Mouse (Mus musculus) midbrain, postnatal 0 days (tissue): ENCODE data around the gene Il21r. TPM values are rescaled to one million over a fixed set of nuclear protein-coding genes. Genes with fewer than 3 reads are reported as not detected.

Source experiments
- ATAC-seq: fragments of 200-750 bp; cut with Nextera tagmentation; 2 replicates; pipeline ENCODE4 v1.8.0; 2017; ENCODE audit warnings: moderate number of reproducible peaks, mild to moderate bottlenecking, moderate TSS enrichment, moderate library complexity; ENCODE audit not compliant: low FRiP score
- DNase-seq: peaks from one replicate; pipeline ENCODE4 v3.0.0-alpha.2; 2015; ENCODE audit warnings: low spot score
- H3K27ac ChIP-seq: fragments of 300-500 bp; sonication (generic); 2 replicates; pipeline ENCODE4 v1.5.1; 2014; ENCODE audit warnings: low read depth, mild to moderate bottlenecking, low read length, mixed read lengths
- H3K27me3 ChIP-seq: fragments of 300-500 bp; sonication (generic); 2 replicates; pipeline ENCODE4 v1.6.1; 2014; ENCODE audit warnings: low read length, control low read depth, mixed read lengths; ENCODE audit not compliant: insufficient read depth
- H3K36me3 ChIP-seq: fragments of 300-500 bp; sonication (generic); 2 replicates; pipeline ENCODE4 v1.6.1; 2014; ENCODE audit warnings: low read length, control low read depth, mixed read lengths; ENCODE audit not compliant: insufficient read depth
- H3K4me1 ChIP-seq: fragments of 300-500 bp; sonication (generic); 2 replicates; pipeline ENCODE4 v1.6.1; 2014; ENCODE audit warnings: mild to moderate bottlenecking, control low read depth, antibody characterized with exemption, low read length, mixed read lengths; ENCODE audit not compliant: insufficient read depth
- H3K4me2 ChIP-seq: fragments of 300-500 bp; sonication (generic); 2 replicates; pipeline ENCODE4 v1.6.1; 2014; ENCODE audit warnings: low read depth, mild to moderate bottlenecking, low read length, mixed read lengths; ENCODE audit not compliant: poor library complexity, severe bottlenecking
- H3K4me3 ChIP-seq: fragments of 300-500 bp; sonication (generic); 2 replicates; pipeline ENCODE4 v1.5.1; 2014; ENCODE audit warnings: low read depth, mild to moderate bottlenecking, low read length, moderate library complexity
- H3K9ac ChIP-seq: fragments of 300-500 bp; sonication (generic); replicated peaks from 2 replicates; pipeline ENCODE4 v1.6.1; 2014; ENCODE audit warnings: mild to moderate bottlenecking, low read length, moderate library complexity, mixed read lengths; ENCODE audit not compliant: poor library complexity, severe bottlenecking
- H3K9me3 ChIP-seq: fragments of 300-500 bp; sonication (generic); 2 replicates; pipeline ENCODE4 v1.6.1; 2016; ENCODE audit warnings: low read length, control low read depth
- CTCF ChIP-seq: IDR thresholded peaks from 2 replicates; pipeline ENCODE4 v1.5.1; 2016; ENCODE audit warnings: antibody characterized with exemption, mild to moderate bottlenecking
- WGBS: fragments of 180-500 bp; shearing (Covaris S2); extraction: QIAGEN DNeasy Blood & Tissue Kit; methylation state at CpG from one replicate; pipeline ENCODE4 v1.1.7; 2014; 5-methylcytosine and 5-hydroxymethylcytosine counted together
- polyA plus RNA-seq: library from polyadenylated mRNA; unstranded; fragments of >200 nt; fragmentation: Nextera tagmentation; extraction: Ambion mirVana; gene quantifications from 2 replicates; pipeline ENCODE4 v1.2.1, GENCODE M21; 2015
- total RNA-seq: library from RNA; depleted of rRNA; stranded (reverse); fragments of >200 nt; gene quantifications from 2 replicates; pipeline ENCODE4 v1.2.3, GENCODE M21; 2014

The Il21r gene
- total and polyA plus RNA-seq, 2 experiments from 2014 or later: 0.21 to 0.44 TPM

- Histone ChIP-seq H3K27ac (no peak overlapping the region), H3K4me2 (no peak overlapping the region), H3K9ac (no peak overlapping the region), H3K4me1 (no peaks in the 10 kb centered on the region), H3K36me3 (no peaks in the 10 kb centered on the region), H3K4me3 (no peak overlapping the region), H3K27me3 (no peaks in the 10 kb centered on the region), H3K9me3 (no peaks in the 10 kb centered on the region)
- 68% methylated on average over 3 of the region's 3 CpGs for WGBS
- ATAC-seq (no peak), DNase-seq (no peak)
- no peak for TF ChIP-seq CTCF
Measured at GRCm38 (mm10) chr7:125596406-125596805, 6.8 kb upstream of the Il21r start.

DNA sequence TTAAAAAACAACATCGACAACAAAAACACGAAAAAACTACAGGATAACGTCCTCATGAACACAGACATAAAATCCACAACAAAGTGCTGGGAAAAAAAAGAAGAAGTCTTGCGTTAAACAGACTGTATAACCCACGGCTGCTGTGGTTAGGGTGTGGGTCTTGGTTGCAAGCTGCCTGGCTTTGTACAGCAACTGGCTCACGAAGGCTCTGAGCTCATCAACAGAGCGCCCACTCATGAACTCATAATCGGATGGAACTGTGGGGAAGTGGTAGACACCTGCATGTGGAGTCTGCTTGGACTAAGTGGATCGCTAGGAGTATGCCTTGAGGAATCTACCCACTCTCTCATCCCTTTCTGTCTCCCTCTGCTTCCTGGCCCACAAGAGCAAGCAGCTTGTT, 6.1 kb upstream of the Il21r start:
- Histone ChIP-seq H3K36me3 (no peaks in the 10 kb centered on the region), H3K4me2 (no peak overlapping the region), H3K4me3 (no peak overlapping the region), H3K27ac (no peak overlapping the region), H3K4me1 (no peaks in the 10 kb centered on the region), H3K9ac (no peak overlapping the region), H3K9me3 (no peaks in the 10 kb centered on the region), H3K27me3 (no peaks in the 10 kb centered on the region)
- 93% methylated on average over 9 of the region's 9 CpGs for WGBS
- no peak for ATAC-seq
- no peak for TF ChIP-seq CTCF
- DNase-seq: no peak

GRCm38 (mm10) chr7:125597516-125598347, 5.5 kb upstream of the Il21r start:
- DNase-seq (no peak), ATAC-seq (no peak)
- no peak overlapping the region for H3K27ac ChIP-seq
- no peak overlapping the region for H3K9ac ChIP-seq
- no peak overlapping the region for H3K4me3 ChIP-seq
- TF ChIP-seq CTCF: no peak
- H3K4me2 ChIP-seq: no peak overlapping the region
- H3K27me3 ChIP-seq: no peaks in the 10 kb centered on the region
- no peaks in the 10 kb centered on the region for H3K36me3 ChIP-seq
- H3K9me3 ChIP-seq: no peaks in the 10 kb centered on the region
- 75% methylated on average over 11 of the region's 11 CpGs for WGBS
- no peaks in the 10 kb centered on the region for H3K4me1 ChIP-seq

DNA sequence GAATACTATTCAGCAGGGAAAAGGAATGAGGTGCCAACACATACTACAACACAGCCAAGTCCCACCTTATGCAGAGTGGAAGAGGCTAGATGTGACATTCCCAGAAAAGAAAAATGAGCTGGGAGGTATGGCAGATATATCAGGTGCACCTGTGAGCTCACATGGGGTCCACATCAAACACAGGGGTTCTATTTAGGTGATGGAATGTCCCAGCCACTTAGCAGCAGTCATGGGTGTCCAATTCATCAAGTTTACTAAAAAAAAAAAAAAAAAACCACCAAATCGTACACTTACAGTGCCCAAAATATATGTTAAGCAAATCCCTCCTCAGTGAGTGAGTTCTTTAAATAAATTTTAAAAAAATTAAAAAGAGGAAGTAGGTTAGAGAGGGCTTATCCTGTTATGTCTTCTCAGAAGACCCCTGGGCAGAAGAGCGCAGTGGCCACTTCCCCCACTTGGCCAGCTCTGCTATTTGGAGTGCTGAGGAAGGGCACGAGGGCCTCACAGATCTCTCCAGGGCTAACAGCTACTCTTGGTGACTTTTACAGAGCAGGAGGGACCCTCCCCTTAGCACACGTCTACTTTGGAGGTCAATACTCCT, 3.8 kb upstream of the Il21r start:
- WGBS: 75% methylated on average over 4 of the region's 4 CpGs
- Histone ChIP-seq H3K36me3 (no peaks in the 10 kb centered on the region), H3K27ac (no peak overlapping the region), H3K4me1 (no peaks in the 10 kb centered on the region), H3K9me3 (no peaks in the 10 kb centered on the region), H3K27me3 (no peaks in the 10 kb centered on the region), H3K9ac (no peak overlapping the region), H3K4me3 (no peak overlapping the region), H3K4me2 (no peak overlapping the region)
- no peak for ATAC-seq
- no peak for TF ChIP-seq CTCF
- DNase-seq: no peak

DNA sequence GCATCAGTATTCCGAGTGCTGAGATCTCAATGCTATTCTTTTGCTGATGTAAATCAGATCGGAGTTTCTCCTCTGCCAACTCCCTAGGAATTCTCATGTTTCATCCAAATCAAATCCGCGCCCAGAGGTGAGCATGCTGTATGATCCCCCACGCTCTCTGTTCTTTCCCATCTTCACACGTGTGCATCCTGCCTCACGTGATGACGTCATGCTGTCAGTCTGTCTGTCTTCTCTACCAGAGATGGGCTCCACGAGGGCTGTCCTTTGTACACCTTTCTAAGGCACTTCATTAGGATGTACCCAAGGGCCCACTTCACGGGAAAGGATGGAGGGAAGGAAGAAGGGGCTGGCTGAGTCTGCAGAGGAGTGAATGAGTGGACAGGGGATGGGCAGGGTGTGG, 3.1 kb upstream of the Il21r start:
- no peaks in the 10 kb centered on the region for H3K36me3 ChIP-seq
- H3K4me1 ChIP-seq: no peaks in the 10 kb centered on the region
- WGBS: 73% methylated on average over 10 of the region's 10 CpGs
- DNase-seq (no peak), ATAC-seq (no peak)
- no peak overlapping the region for H3K4me2 ChIP-seq
- no peak overlapping the region for H3K27ac ChIP-seq
- H3K27me3 ChIP-seq: no peaks in the 10 kb centered on the region
- H3K4me3 ChIP-seq: no peak overlapping the region
- no peak for TF ChIP-seq CTCF
- H3K9ac ChIP-seq: no peak overlapping the region
- no peaks in the 10 kb centered on the region for H3K9me3 ChIP-seq

- Histone ChIP-seq H3K36me3 (no peaks in the 10 kb centered on the region), H3K9me3 (no peaks in the 10 kb centered on the region), H3K4me2 (no peak overlapping the region), H3K9ac (no peak overlapping the region), H3K4me3 (no peak overlapping the region), H3K27me3 (no peaks in the 10 kb centered on the region), H3K4me1 (no peaks in the 10 kb centered on the region), H3K27ac (no peak overlapping the region)
- DNase-seq (no peak), ATAC-seq (no peak)
- TF ChIP-seq CTCF: no peak
- WGBS: 52% methylated on average over 6 of the region's 6 CpGs
Measured at GRCm38 (mm10) chr7:125600612-125601279, 2.5 kb upstream of the Il21r start.
